Mouse (Mus musculus) heart, embryonic 15.5 days (tissue): ENCODE measurements around the gene 5430427O19Rik. TPM values are rescaled to one million over a fixed set of nuclear protein-coding genes. Genes with fewer than 3 reads are reported as not detected.

ENCODE experiments used
- ATAC-seq: fragments of 200-750 bp; cut with Nextera tagmentation; replicated peaks from 2 replicates; pipeline ENCODE4 v1.8.0; 2017; ENCODE audit warnings: low read depth, moderate TSS enrichment; ENCODE audit not compliant: insufficient number of reproducible peaks, insufficient read depth, low FRiP score
- H3K27ac ChIP-seq: fragments of 300-500 bp; sonication (generic); 2 replicates; pipeline ENCODE4 v1.5.1; 2015; ENCODE audit warnings: mild to moderate bottlenecking, inconsistent platforms
- H3K27me3 ChIP-seq: fragments of 300-500 bp; sonication (generic); 2 replicates; pipeline ENCODE4 v1.6.1; 2015; ENCODE audit warnings: inconsistent platforms
- H3K36me3 ChIP-seq: fragments of 300-500 bp; sonication (generic); 2 replicates; pipeline ENCODE4 v1.6.1; 2015; ENCODE audit warnings: mild to moderate bottlenecking, inconsistent platforms
- H3K4me1 ChIP-seq: fragments of 300-500 bp; sonication (generic); replicated peaks from 2 replicates; pipeline ENCODE4 v1.6.1; 2015; ENCODE audit warnings: inconsistent platforms
- H3K4me2 ChIP-seq: fragments of 300-500 bp; sonication (generic); 2 replicates; pipeline ENCODE4 v1.6.1; 2015; ENCODE audit warnings: inconsistent platforms, mild to moderate bottlenecking, moderate library complexity
- H3K4me3 ChIP-seq: fragments of 300-500 bp; sonication (generic); 2 replicates; pipeline ENCODE4 v1.5.1; 2015; ENCODE audit warnings: mild to moderate bottlenecking, inconsistent platforms
- H3K9ac ChIP-seq: fragments of 300-500 bp; sonication (generic); 2 replicates; pipeline ENCODE4 v1.6.1; 2015; ENCODE audit warnings: mild to moderate bottlenecking, inconsistent platforms
- H3K9me3 ChIP-seq: fragments of 300-500 bp; sonication (generic); replicated peaks from 2 replicates; pipeline ENCODE4 v1.6.1; 2016; ENCODE audit warnings: inconsistent platforms
- WGBS: fragments of 180-500 bp; shearing (Covaris S2); methylation state at CpG from one replicate; pipeline ENCODE4 v1.1.7; 2015; ENCODE audit warnings: mixed read lengths; 5-methylcytosine and 5-hydroxymethylcytosine counted together
- polyA plus RNA-seq: library from polyadenylated mRNA; unstranded; fragments of >200 nt; fragmentation: Nextera tagmentation; extraction: Ambion mirVana; gene quantifications from 2 replicates; pipeline ENCODE4 v1.2.1, GENCODE M21; 2015

The 5430427O19Rik gene
- polyA plus RNA-seq: 0.15 and 0.41 TPM in 2 replicates

GRCm38 (mm10) chrX:85869914-85870483 is at the start of gene 5430427O19Rik:
Gene 5430427O19Rik, plus strand, starts transcription at chrX:85870354.
- WGBS: 66% methylated on average over 3 of the region's 3 CpGs
- H3K27me3 ChIP-seq: no peaks in the 10 kb centered on the region
- ATAC-seq: no peak

GRCm38 (mm10) chrX:85827719-85828453 is 42.3 kb upstream of the 5430427O19Rik start:
- H3K9ac ChIP-seq: no peak overlapping the region
- H3K36me3 ChIP-seq: no peaks in the 10 kb centered on the region
- no peak overlapping the region for H3K4me3 ChIP-seq
- H3K4me2 ChIP-seq: no peak overlapping the region
- WGBS: 66% methylated on average over 3 of the region's 3 CpGs
- no peaks in the 10 kb centered on the region for H3K27me3 ChIP-seq
- ATAC-seq: no peak
- H3K27ac ChIP-seq: no peak overlapping the region
- H3K9me3 ChIP-seq: no peaks in the 10 kb centered on the region
- H3K4me1 ChIP-seq: no peaks in the 10 kb centered on the region

More at GRCm38 (mm10) chrX:85869914-85870483, at the start of gene 5430427O19Rik:
- H3K27ac ChIP-seq: no peak within 1 kb of the TSS
- no peak within 1 kb of the TSS for H3K9ac ChIP-seq
- H3K9me3 ChIP-seq: no peaks in the 10 kb centered on the region
- H3K4me2 ChIP-seq: no peak within 1 kb of the TSS
- no peak within 1 kb of the TSS for H3K4me3 ChIP-seq
- no peaks in the 10 kb centered on the region for H3K36me3 ChIP-seq
- no peaks in the 10 kb centered on the region for H3K4me1 ChIP-seq

GRCm38 (mm10) chrX:85829000-85829399 is 41.2 kb upstream of the 5430427O19Rik start:
- Histone ChIP-seq H3K4me2 (no peak overlapping the region), H3K27ac (no peak overlapping the region), H3K9ac (no peak overlapping the region), H3K9me3 (no peaks in the 10 kb centered on the region), H3K27me3 (no peaks in the 10 kb centered on the region), H3K4me3 (no peak overlapping the region), H3K36me3 (no peaks in the 10 kb centered on the region), H3K4me1 (no peaks in the 10 kb centered on the region)
- no peak for ATAC-seq

GRCm38 (mm10) chrX:85839174-85839573 is 31.0 kb upstream of the 5430427O19Rik start:
- Histone ChIP-seq H3K27me3 (no peaks in the 10 kb centered on the region), H3K4me2 (no peak overlapping the region), H3K9ac (no peak overlapping the region), H3K4me1 (no peaks in the 10 kb centered on the region), H3K27ac (no peak overlapping the region), H3K9me3 (no peaks in the 10 kb centered on the region), H3K4me3 (no peak overlapping the region), H3K36me3 (no peaks in the 10 kb centered on the region)
- ATAC-seq: no peak

GRCm38 (mm10) chrX:85855938-85856337 is 14.2 kb upstream of the 5430427O19Rik start:
- H3K4me1 ChIP-seq: no peaks in the 10 kb centered on the region
- 76% methylated on average over 3 of the region's 3 CpGs for WGBS
- H3K9ac ChIP-seq: no peak overlapping the region
- H3K27ac ChIP-seq: no peak overlapping the region
- no peak overlapping the region for H3K4me3 ChIP-seq
- ATAC-seq: no peak
- H3K9me3 ChIP-seq: no peaks in the 10 kb centered on the region
- H3K27me3 ChIP-seq: no peaks in the 10 kb centered on the region
- H3K4me2 ChIP-seq: no peak overlapping the region
- H3K36me3 ChIP-seq: no peaks in the 10 kb centered on the region

GRCm38 (mm10) chrX:85857169-85857568 is 13.0 kb upstream of the 5430427O19Rik start:
- no peak overlapping the region for H3K27ac ChIP-seq
- H3K9ac ChIP-seq: no peak overlapping the region
- no peak overlapping the region for H3K4me3 ChIP-seq
- ATAC-seq: no peak
- no peaks in the 10 kb centered on the region for H3K9me3 ChIP-seq
- no peaks in the 10 kb centered on the region for H3K4me1 ChIP-seq
- H3K4me2 ChIP-seq: no peak overlapping the region
- H3K36me3 ChIP-seq: no peaks in the 10 kb centered on the region
- H3K27me3 ChIP-seq: no peaks in the 10 kb centered on the region

GRCm38 (mm10) chrX:85868079-85868478 is 2.1 kb upstream of the 5430427O19Rik start:
- no peak overlapping the region for H3K27ac ChIP-seq
- H3K4me1 ChIP-seq: no peaks in the 10 kb centered on the region
- H3K27me3 ChIP-seq: no peaks in the 10 kb centered on the region
- no peak overlapping the region for H3K4me2 ChIP-seq
- no peak for ATAC-seq
- H3K4me3 ChIP-seq: no peak overlapping the region
- WGBS: 56% methylated on average over 3 of the region's 3 CpGs
- H3K9ac ChIP-seq: no peak overlapping the region
- H3K9me3 ChIP-seq: no peaks in the 10 kb centered on the region
- H3K36me3 ChIP-seq: no peaks in the 10 kb centered on the region

- Histone ChIP-seq H3K27me3 (no peaks in the 10 kb centered on the region), H3K4me2 (no peak overlapping the region), H3K27ac (no peak overlapping the region), H3K9ac (no peak overlapping the region), H3K4me1 (no peaks in the 10 kb centered on the region), H3K36me3 (no peaks in the 10 kb centered on the region), H3K9me3 (no peaks in the 10 kb centered on the region), H3K4me3 (no peak overlapping the region)
- no peak for ATAC-seq
- 84% methylated on average over 11 of the region's 11 CpGs for WGBS
These were observed 1.4 kb downstream of the 5430427O19Rik start for GRCm38 (mm10) chrX:85871371-85872056.

GRCm38 (mm10) chrX:85874367-85874766 is 4.2 kb downstream of the 5430427O19Rik start:
- H3K27ac ChIP-seq: no peak overlapping the region
- ATAC-seq: no peak

GRCm38 (mm10) chrX:85875951-85876350 is 5.8 kb downstream of the 5430427O19Rik start:
- H3K36me3 ChIP-seq: no peaks in the 10 kb centered on the region
- no peaks in the 10 kb centered on the region for H3K9me3 ChIP-seq
- H3K4me3 ChIP-seq: no peak overlapping the region
- no peaks in the 10 kb centered on the region for H3K27me3 ChIP-seq
- H3K27ac ChIP-seq: no peak overlapping the region
- no peak overlapping the region for H3K9ac ChIP-seq
- no peaks in the 10 kb centered on the region for H3K4me1 ChIP-seq
- ATAC-seq: no peak
- H3K4me2 ChIP-seq: no peak overlapping the region

More at GRCm38 (mm10) chrX:85874367-85874766, 4.2 kb downstream of the 5430427O19Rik start:
- Histone ChIP-seq H3K4me1 (no peaks in the 10 kb centered on the region), H3K27me3 (no peaks in the 10 kb centered on the region), H3K36me3 (no peaks in the 10 kb centered on the region), H3K4me2 (no peak overlapping the region), H3K9me3 (no peaks in the 10 kb centered on the region), H3K9ac (no peak overlapping the region), H3K4me3 (no peak overlapping the region)
- WGBS: 90% methylated on average over 4 of the region's 4 CpGs

GRCm38 (mm10) chrX:85877747-85878146 is 7.6 kb downstream of the 5430427O19Rik start:
- 86% methylated on average over 2 of the region's 2 CpGs for WGBS
- no peak overlapping the region for H3K27ac ChIP-seq
- H3K9ac ChIP-seq: no peak overlapping the region
- no peak overlapping the region for H3K4me3 ChIP-seq
- H3K27me3 ChIP-seq: no peaks in the 10 kb centered on the region
- H3K4me1 ChIP-seq: no peaks in the 10 kb centered on the region
- ATAC-seq: no peak
- H3K36me3 ChIP-seq: no peaks in the 10 kb centered on the region
- H3K4me2 ChIP-seq: no peak overlapping the region
- no peaks in the 10 kb centered on the region for H3K9me3 ChIP-seq
